ENCODE assay signal across 13 mouse cellular contexts in genomic region chr9:45546902-45547578, GRCm38 (mm10).
DNase-seq lines count a peak whose midpoint lies in the region; ATAC-seq and TF ChIP-seq lines count a peak whose summit lies in the region.
"Had no signal": no experiment of that assay in that cellular context is flagged by ENCODE, and none has a peak within 500 bp of the region (broad histone marks: within the 10 kb centered on the region; RNA-seq: fewer than 3 reads in every experiment).

No protein-coding gene starts in this region.

- no peak for TF ChIP-seq POLR2A in bone marrow, adult 2 months (IDR thresholded peaks at IDR 0.05; ENCODE audit: borderline replicate concordance, control insufficient read depth, low read depth, low read length)

- DNase-seq in heart, adult 9 months (ENCODE audit: low spot score in 2 of 2), result peak; percentile 11 to 13
- DNase-seq in frontal cortex, postnatal 10 days (ENCODE audit: low spot score in 2 of 2), result no peak
- DNase-seq: cerebellum, postnatal 36 days; kidney, adult 18-20 months; kidney, postnatal 36 days; right cerebral cortex, postnatal 25 days had no signal

- H3K4me3 ChIP-seq in heart, embryonic 12.5 days, result no peak overlapping the region
- no peak overlapping the region for H3K4me3 ChIP-seq in liver, embryonic 16.5 days (ENCODE audit: low read depth, low read length)
- no peak overlapping the region for H3K4me3 ChIP-seq in liver, embryonic 12.5 days
- no peak overlapping the region for H3K4me3 ChIP-seq in bone marrow, adult 2 months (replicated peaks; ENCODE audit: control insufficient read depth, low read depth, low read length)

- H3K9ac ChIP-seq in heart, embryonic 12.5 days, result no peak overlapping the region
- no peak overlapping the region for H3K9ac ChIP-seq in liver, embryonic 16.5 days (ENCODE audit: low read depth, low read length)
- no peak overlapping the region for H3K9ac ChIP-seq in liver, embryonic 12.5 days

- no peak overlapping the region for H3K4me2 ChIP-seq in heart, embryonic 12.5 days
- no peak overlapping the region for H3K4me2 ChIP-seq in liver, embryonic 16.5 days (ENCODE audit: low read depth, low read length)
- no peak overlapping the region for H3K4me2 ChIP-seq in liver, embryonic 12.5 days

- H3K27ac ChIP-seq in heart, embryonic 12.5 days (ENCODE audit: poor library complexity, severe bottlenecking), result no peak overlapping the region
- peak overlapping the region; percentile 48; the same call in 1 of the 2 replicates for H3K27ac ChIP-seq in liver, embryonic 16.5 days (ENCODE audit: low read length)
- no peak overlapping the region for H3K27ac ChIP-seq in liver, embryonic 12.5 days
- H3K27ac ChIP-seq in bone marrow, adult 2 months (ENCODE audit: control insufficient read depth, insufficient read depth, low read depth, low read length, poor library complexity), result peak overlapping the region; percentile 66

- no peak for ATAC-seq in heart, embryonic 12.5 days (ENCODE audit: insufficient number of reproducible peaks, low FRiP score)
- no peak for ATAC-seq in liver, embryonic 16.5 days (ENCODE audit: low read depth)
- no peak for ATAC-seq in liver, embryonic 12.5 days
- ATAC-seq in megakaryocyte, adult 5-6 weeks (ENCODE audit: poor library complexity, severe bottlenecking), result peak; percentile 73
- ATAC-seq: activated CD4-positive, CD25-positive, alpha-beta regulatory T cell, adult 4 months; forebrain, embryonic 14.5 days had no signal

- no peaks in the 10 kb centered on the region for H3K9me3 ChIP-seq in heart, embryonic 12.5 days (replicated peaks)
- no peaks in the 10 kb centered on the region for H3K9me3 ChIP-seq in liver, embryonic 16.5 days (replicated peaks; ENCODE audit: control insufficient read depth, low read length)
- H3K9me3 ChIP-seq in liver, embryonic 12.5 days (replicated peaks), result no peaks in the 10 kb centered on the region

- peaks cover 37% of the 10 kb centered on the region for H3K27me3 ChIP-seq in heart, embryonic 12.5 days (replicated peaks)
- no peaks in the 10 kb centered on the region for H3K27me3 ChIP-seq in liver, embryonic 16.5 days (ENCODE audit: control insufficient read depth, insufficient read depth, low read depth, low read length)
- H3K27me3 ChIP-seq in liver, embryonic 12.5 days (replicated peaks), result peaks cover 5% of the 10 kb centered on the region; the same call in 1 of the 2 replicates

- H3K36me3 ChIP-seq in heart, embryonic 12.5 days, result no peaks in the 10 kb centered on the region
- no peaks in the 10 kb centered on the region for H3K36me3 ChIP-seq in liver, embryonic 16.5 days (ENCODE audit: control insufficient read depth, insufficient read depth)
- no peaks in the 10 kb centered on the region for H3K36me3 ChIP-seq in liver, embryonic 12.5 days

- TF ChIP-seq CTCF in bone marrow, adult 2 months (IDR thresholded peaks at IDR 0.05; ENCODE audit: control insufficient read depth, insufficient read depth, low read length), result no peak

- 74% methylated on average over 7 of the region's 7 CpGs for WGBS in heart, embryonic 12.5 days
- 24% methylated on average over 7 of the region's 7 CpGs for WGBS in liver, embryonic 16.5 days (ENCODE audit: insufficient replicate concordance)
- 41% methylated on average over 7 of the region's 7 CpGs for WGBS in liver, embryonic 12.5 days (ENCODE audit: insufficient replicate concordance)
- 15% methylated on average over 7 of the region's 7 CpGs for WGBS in bone marrow, adult 2 months

- H3K4me1 ChIP-seq in heart, embryonic 12.5 days (replicated peaks), result no peaks in the 10 kb centered on the region
- H3K4me1 ChIP-seq in liver, embryonic 16.5 days (ENCODE audit: control insufficient read depth, low read depth, low read length), result no peaks in the 10 kb centered on the region
- no peaks in the 10 kb centered on the region for H3K4me1 ChIP-seq in liver, embryonic 12.5 days
- peaks cover 4% of the 10 kb centered on the region; the same call in 1 of the 2 replicates for H3K4me1 ChIP-seq in bone marrow, adult 2 months (ENCODE audit: control insufficient read depth, insufficient read depth, low read length)

Comparison
In these comparisons a context has a peak if more than half of its experiments do, and no peak if none do; other contexts are left out.
1. H3K27ac ChIP-seq: peak in liver, embryonic 16.5 days (single experiment) and bone marrow, adult 2 months (single experiment); none in heart, embryonic 12.5 days (single experiment) and liver, embryonic 12.5 days (single experiment).
2. DNase-seq: peak in heart, adult 9 months (2 of 2); none in frontal cortex, postnatal 10 days (0 of 2).